Mouse (Mus musculus): ENCODE results near the gene Cbx5.
"Not testable (repeated sequence)": the region's sequence is repeated elsewhere in the genome, so short reads cannot be mapped to it uniquely, and the experiment has no call there.

Cbx5 gene

GRCm38 (mm10) chr15:103239685-103240159, at the start of gene Cbx5:
Cbx5 (minus strand) TSS chr15:103239816.
- peak; percentile 99 for DNase-seq (ENCODE audit: inconsistent age in 2 of 2, low spot score in 1 of 2)

GRCm38 (mm10) chr15:103285778-103286417, 46.3 kb upstream of the Cbx5 start:
- DNase-seq (ENCODE audit: inconsistent age in 2 of 2, low spot score in 1 of 2), result peak in 1 of 2 experiments; percentile 72

GRCm38 (mm10) chr15:103284647-103285046, 45.0 kb upstream of the Cbx5 start:
- DNase-seq (ENCODE audit: inconsistent age in 2 of 2, low spot score in 1 of 2), result peak; percentile 37 to 81

- peak; percentile 53 to 86 for DNase-seq (ENCODE audit: inconsistent age in 2 of 2, low spot score in 1 of 2)
These were observed 44.5 kb upstream of the Cbx5 start for GRCm38 (mm10) chr15:103284066-103284465.

- DNase-seq (ENCODE audit: inconsistent age in 2 of 2, low spot score in 1 of 2), result no peak
These were observed 42.0 kb upstream of the Cbx5 start for GRCm38 (mm10) chr15:103281465-103282205.

- DNase-seq (ENCODE audit: inconsistent age in 2 of 2, low spot score in 1 of 2), result peak in 1 of 2 experiments; percentile 68
These were observed 41.3 kb upstream of the Cbx5 start for GRCm38 (mm10) chr15:103280817-103281464.

- DNase-seq (ENCODE audit: inconsistent age in 2 of 2, low spot score in 1 of 2), result peak in 1 of 2 experiments; percentile 63
These were observed 40.1 kb upstream of the Cbx5 start for GRCm38 (mm10) chr15:103279750-103280149.

- peak in 1 of 2 experiments; percentile 19 for DNase-seq (ENCODE audit: inconsistent age in 2 of 2, low spot score in 1 of 2)
These were observed 38.3 kb upstream of the Cbx5 start for GRCm38 (mm10) chr15:103277949-103278348.

GRCm38 (mm10) chr15:103275943-103276342, 36.3 kb upstream of the Cbx5 start:
- DNase-seq (ENCODE audit: inconsistent age in 2 of 2, low spot score in 1 of 2), result not testable (repeated sequence)

GRCm38 (mm10) chr15:103272419-103273279, 33.0 kb upstream of the Cbx5 start, which contains the start of gene Copz1:
Copz1 (plus strand) TSS chr15:103272714.
- DNase-seq (ENCODE audit: inconsistent age in 2 of 2, low spot score in 1 of 2), result peak; percentile 97 to 98

GRCm38 (mm10) chr15:103268903-103269302, 29.3 kb upstream of the Cbx5 start:
- DNase-seq (ENCODE audit: inconsistent age in 2 of 2, low spot score in 1 of 2), result no peak

- no peak for DNase-seq (ENCODE audit: inconsistent age in 2 of 2, low spot score in 1 of 2)
These were observed 25.2 kb upstream of the Cbx5 start for GRCm38 (mm10) chr15:103264794-103265193.

GRCm38 (mm10) chr15:103259989-103260388, 20.4 kb upstream of the Cbx5 start:
- DNase-seq (ENCODE audit: inconsistent age in 2 of 2, low spot score in 1 of 2), result peak in 1 of 2 experiments; percentile 29

- no peak for DNase-seq (ENCODE audit: inconsistent age in 2 of 2, low spot score in 1 of 2)
These were observed 19.5 kb upstream of the Cbx5 start for GRCm38 (mm10) chr15:103259162-103259561.

- DNase-seq (ENCODE audit: inconsistent age in 2 of 2, low spot score in 1 of 2), result peak; percentile 80 to 92
These were observed 18.4 kb upstream of the Cbx5 start, which contains the start of gene Nfe2 for GRCm38 (mm10) chr15:103257790-103258728. Nfe2 (minus strand) TSS chr15:103258403.

- DNase-seq (ENCODE audit: inconsistent age in 2 of 2, low spot score in 1 of 2), result no peak
These were observed 16.8 kb upstream of the Cbx5 start for GRCm38 (mm10) chr15:103256210-103256986.

- peak; percentile 53 to 66 for DNase-seq (ENCODE audit: inconsistent age in 2 of 2, low spot score in 1 of 2)
These were observed 15.6 kb upstream of the Cbx5 start for GRCm38 (mm10) chr15:103255169-103255568.

- DNase-seq (ENCODE audit: inconsistent age in 2 of 2, low spot score in 1 of 2), result no peak
These were observed 13.7 kb upstream of the Cbx5 start for GRCm38 (mm10) chr15:103253352-103253751.

- no peak for DNase-seq (ENCODE audit: inconsistent age in 2 of 2, low spot score in 1 of 2)
These were observed 13.0 kb upstream of the Cbx5 start for GRCm38 (mm10) chr15:103252660-103253059.

Data from adrenal gland, adult (tissue).